Mouse (Mus musculus): ENCODE results near the gene Gli3.

- TF ChIP-seq CTCF (IDR thresholded peaks at IDR 0.05; ENCODE audit: low read depth, low read length) (no peak), POLR2A (IDR thresholded peaks at IDR 0.05; ENCODE audit: borderline replicate concordance, low read depth, low read length) (no peak)
These were observed 41.8 kb upstream of the Gli3 start for GRCm38 (mm10) chr13:15421182-15421750.

All from bone marrow macrophage, adult 2 months (primary cell).